Mouse (Mus musculus) lung, postnatal 0 days (tissue): ENCODE measurements at regions not wholly inside any gene's neighbourhood (a gene's known extent, or its start where the extent isn't known, plus 50 kb on each side); places are given as distances from the start of the nearest gene placed in this dataset.

ENCODE experiments used
- ATAC-seq: fragments of 200-750 bp; cut with Nextera tagmentation; 2 replicates; pipeline ENCODE4 v1.8.0; 2017; ENCODE audit warnings: moderate library complexity
- DNase-seq: peaks from one replicate; pipeline ENCODE4 v3.0.0-alpha.2; 2016; ENCODE audit warnings: low spot score
- H3K27ac ChIP-seq: fragments of 300-500 bp; sonication (generic); 2 replicates; pipeline ENCODE4 v1.5.1; 2014; ENCODE audit warnings: antibody characterized with exemption, mild to moderate bottlenecking, low read length, mixed read lengths
- H3K27me3 ChIP-seq: fragments of 300-500 bp; sonication (generic); replicated peaks from 2 replicates; pipeline ENCODE4 v1.6.1; 2014; ENCODE audit warnings: low read length, mixed read lengths; ENCODE audit not compliant: insufficient read depth
- H3K36me3 ChIP-seq: fragments of 300-500 bp; sonication (generic); 2 replicates; pipeline ENCODE4 v1.6.1; 2014; ENCODE audit warnings: low read length, mixed read lengths; ENCODE audit not compliant: insufficient read depth
- H3K4me1 ChIP-seq: fragments of 300-500 bp; sonication (generic); 2 replicates; pipeline ENCODE4 v1.6.1; 2014; ENCODE audit warnings: antibody characterized with exemption, low read depth, low read length, mixed read lengths; ENCODE audit not compliant: insufficient read depth
- H3K4me2 ChIP-seq: fragments of 300-500 bp; sonication (generic); replicated peaks from 2 replicates; pipeline ENCODE4 v1.6.1; 2014; ENCODE audit warnings: low read depth, mild to moderate bottlenecking, low read length, moderate library complexity, mixed read lengths
- H3K4me3 ChIP-seq: fragments of 300-500 bp; sonication (generic); 2 replicates; pipeline ENCODE4 v1.5.1; 2014; ENCODE audit warnings: low read depth, low read length
- H3K9ac ChIP-seq: fragments of 300-500 bp; sonication (generic); replicated peaks from 2 replicates; pipeline ENCODE4 v1.6.1; 2014; ENCODE audit warnings: low read depth, mild to moderate bottlenecking
- H3K9me3 ChIP-seq: fragments of 300-500 bp; sonication (generic); 2 replicates; pipeline ENCODE4 v1.6.1; 2016; ENCODE audit warnings: low read length, mixed read lengths
- CTCF ChIP-seq: IDR thresholded peaks from 2 replicates; pipeline ENCODE4 v1.5.1; 2016; ENCODE audit warnings: antibody characterized with exemption, mild to moderate bottlenecking
- EP300 ChIP-seq: IDR thresholded peaks from 2 replicates; pipeline ENCODE4 v1.6.1; 2016; ENCODE audit warnings: antibody characterized with exemption, mild to moderate bottlenecking, control low read depth
- WGBS: fragments of 180-500 bp; shearing (Covaris S2); extraction: QIAGEN DNeasy Blood & Tissue Kit; methylation state at CpG from one replicate; pipeline ENCODE4 v1.1.7; 2014; 5-methylcytosine and 5-hydroxymethylcytosine counted together

DNA sequence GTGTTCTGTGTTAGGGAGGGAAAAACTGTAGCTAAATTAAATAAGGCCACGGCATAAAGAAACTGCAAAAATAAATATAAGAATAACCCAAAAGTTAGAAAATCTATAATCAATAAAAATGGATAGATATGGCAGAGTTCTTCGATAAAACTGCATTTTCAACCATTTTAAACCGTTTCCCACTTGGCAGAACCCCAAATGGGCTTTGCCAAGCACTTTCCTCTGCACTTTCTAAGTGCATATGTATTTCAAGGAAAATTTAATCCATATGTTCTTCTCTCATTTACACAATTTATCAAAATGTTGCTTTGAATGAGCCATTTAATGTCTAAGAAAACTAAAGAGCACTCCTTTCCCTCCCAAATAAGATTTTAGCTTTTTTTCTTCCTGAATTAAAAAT lies 165.7 kb upstream of the Satb2 start:
- H3K27ac ChIP-seq: no peak overlapping the region
- ATAC-seq: no peak
- WGBS: 72% methylated on average over 3 of the region's 3 CpGs
- H3K9me3 ChIP-seq: no peaks in the 10 kb centered on the region
- DNase-seq: no peak
- H3K4me2 ChIP-seq: no peak overlapping the region
- no peak overlapping the region for H3K4me3 ChIP-seq
- no peak overlapping the region for H3K9ac ChIP-seq
- no peaks in the 10 kb centered on the region for H3K27me3 ChIP-seq
- H3K4me1 ChIP-seq: no peaks in the 10 kb centered on the region
- TF ChIP-seq CTCF: no peak
- H3K36me3 ChIP-seq: no peaks in the 10 kb centered on the region

GRCm38 (mm10) chr1:57155869-57156268 lies 177.4 kb upstream of the Satb2 start:
- Histone ChIP-seq H3K9me3 (no peaks in the 10 kb centered on the region), H3K27me3 (no peaks in the 10 kb centered on the region), H3K4me1 (no peaks in the 10 kb centered on the region), H3K27ac (no peak overlapping the region), H3K4me2 (no peak overlapping the region), H3K4me3 (no peak overlapping the region), H3K9ac (no peak overlapping the region), H3K36me3 (no peaks in the 10 kb centered on the region)
- TF ChIP-seq CTCF (no peak), EP300 (no peak)
- WGBS: 48% methylated on average over 7 of the region's 7 CpGs
- ATAC-seq (peak; percentile 26; the same call in 1 of the 2 replicates), DNase-seq (peak; percentile 8)

- H3K4me3 ChIP-seq: no peak overlapping the region
- no peaks in the 10 kb centered on the region for H3K4me1 ChIP-seq
- no peak overlapping the region for H3K4me2 ChIP-seq
- H3K9ac ChIP-seq: no peak overlapping the region
- DNase-seq (no peak), ATAC-seq (no peak)
- H3K36me3 ChIP-seq: no peaks in the 10 kb centered on the region
- TF ChIP-seq CTCF: no peak
- TF ChIP-seq EP300: no peak
- WGBS: 100% methylated on average over 1 of the region's 1 CpGs
- no peaks in the 10 kb centered on the region for H3K27me3 ChIP-seq
- H3K9me3 ChIP-seq: no peaks in the 10 kb centered on the region
- H3K27ac ChIP-seq: no peak overlapping the region
These were observed 186.0 kb upstream of the Satb2 start for GRCm38 (mm10) chr1:57164443-57164842.

DNA sequence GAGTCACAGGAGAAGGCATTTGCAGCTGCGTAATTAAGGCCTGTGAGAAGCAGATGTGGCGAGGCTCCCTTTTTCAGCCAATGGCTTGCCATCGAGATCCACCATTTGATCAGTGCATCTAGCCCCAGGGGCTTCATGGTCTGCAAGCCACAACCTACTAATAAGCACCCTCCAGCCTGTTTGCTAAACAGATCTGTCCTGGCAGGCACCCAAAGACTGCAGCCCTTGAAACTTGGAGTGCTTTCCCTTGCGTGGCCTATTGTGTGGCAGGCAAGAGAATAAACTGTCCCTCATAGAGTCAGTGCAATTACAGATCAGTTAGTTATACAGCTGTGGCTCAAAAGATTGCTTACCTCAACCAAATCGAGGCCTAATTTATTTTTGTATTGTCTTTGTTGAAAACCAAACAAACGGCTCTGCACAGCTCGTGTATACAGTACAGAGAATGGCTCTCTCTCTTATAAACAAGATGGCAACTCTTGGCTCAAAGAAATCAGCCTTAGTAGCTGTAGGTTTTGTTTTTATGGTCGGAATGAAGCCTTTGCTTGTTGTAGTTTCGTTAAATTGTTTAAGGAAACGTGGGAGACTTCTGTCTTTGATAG lies 195.9 kb upstream of the Satb2 start:
- no peak overlapping the region for H3K4me2 ChIP-seq
- no peaks in the 10 kb centered on the region for H3K4me1 ChIP-seq
- H3K36me3 ChIP-seq: no peaks in the 10 kb centered on the region
- WGBS: 37% methylated on average over 10 of the region's 10 CpGs
- H3K9me3 ChIP-seq: no peaks in the 10 kb centered on the region
- no peak for DNase-seq
- TF ChIP-seq CTCF (no peak), EP300 (no peak)
- ATAC-seq: no peak
- H3K27ac ChIP-seq: no peak overlapping the region
- H3K4me3 ChIP-seq: no peak overlapping the region
- H3K9ac ChIP-seq: no peak overlapping the region
- no peaks in the 10 kb centered on the region for H3K27me3 ChIP-seq

- H3K27me3 ChIP-seq: no peaks in the 10 kb centered on the region
- no peaks in the 10 kb centered on the region for H3K36me3 ChIP-seq
- WGBS: 84% methylated on average over 5 of the region's 5 CpGs
- ATAC-seq (no peak), DNase-seq (no peak)
- TF ChIP-seq CTCF: no peak
- no peak for TF ChIP-seq EP300
- H3K4me2 ChIP-seq: no peak overlapping the region
- no peaks in the 10 kb centered on the region for H3K9me3 ChIP-seq
- no peak overlapping the region for H3K4me3 ChIP-seq
- no peaks in the 10 kb centered on the region for H3K4me1 ChIP-seq
- no peak overlapping the region for H3K9ac ChIP-seq
- H3K27ac ChIP-seq: no peak overlapping the region
These were observed 188.6 kb upstream of the 1700066M21Rik start for GRCm38 (mm10) chr1:57188796-57189319.

DNA sequence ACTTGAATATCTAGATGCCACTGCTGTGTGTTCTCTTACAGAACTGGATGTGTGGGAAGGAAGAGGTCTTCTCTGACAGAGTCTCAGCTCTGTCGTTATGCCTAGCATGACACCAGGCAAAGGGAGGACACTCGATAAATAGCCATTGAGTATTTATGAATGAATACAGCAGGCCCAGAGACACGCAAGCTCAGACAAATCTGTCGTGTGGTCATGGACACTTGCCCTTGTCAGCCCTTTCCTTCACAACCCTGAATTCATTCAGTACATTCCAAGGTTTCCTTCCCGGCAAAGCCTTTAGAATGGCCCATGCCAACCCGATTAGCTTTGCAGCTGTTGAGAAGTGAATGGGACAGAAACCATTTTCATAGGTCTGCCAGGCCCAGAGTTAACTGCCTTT lies 176.1 kb upstream of the 1700066M21Rik start:
- Histone ChIP-seq H3K4me1 (no peaks in the 10 kb centered on the region), H3K27me3 (no peaks in the 10 kb centered on the region), H3K9ac (no peak overlapping the region), H3K4me2 (no peak overlapping the region), H3K9me3 (no peaks in the 10 kb centered on the region), H3K36me3 (no peaks in the 10 kb centered on the region), H3K27ac (no peak overlapping the region), H3K4me3 (no peak overlapping the region)
- TF ChIP-seq CTCF: no peak
- WGBS: 71% methylated on average over 6 of the region's 6 CpGs
- ATAC-seq: no peak
- DNase-seq: no peak

DNA sequence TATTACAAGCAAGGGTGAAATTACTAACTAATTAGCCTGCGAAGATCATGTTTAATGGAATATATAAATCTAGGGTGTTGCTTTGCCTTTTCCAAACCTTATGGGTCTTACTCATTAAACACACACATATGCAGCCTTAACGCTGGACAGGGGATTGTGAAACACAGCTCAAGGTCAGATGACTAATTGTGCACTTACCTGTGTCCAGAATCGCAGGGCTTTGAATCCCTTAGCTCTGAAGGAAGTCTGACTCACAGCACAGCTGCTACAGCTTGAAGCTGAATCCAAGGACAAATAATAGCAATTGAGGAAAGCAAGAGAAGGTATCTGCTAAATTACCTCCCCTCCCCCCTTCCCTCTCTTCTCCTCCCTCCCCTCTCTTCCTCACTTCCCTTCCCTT lies 173.1 kb upstream of the 1700066M21Rik start:
- WGBS: 40% methylated on average over 3 of the region's 3 CpGs

More for the DNA sequence above, 173.1 kb upstream of the 1700066M21Rik start:
- no peak for TF ChIP-seq EP300
- no peak for TF ChIP-seq CTCF
- Histone ChIP-seq H3K9me3 (no peaks in the 10 kb centered on the region), H3K27me3 (no peaks in the 10 kb centered on the region), H3K9ac (no peak overlapping the region), H3K36me3 (no peaks in the 10 kb centered on the region), H3K4me2 (no peak overlapping the region), H3K27ac (no peak overlapping the region), H3K4me3 (no peak overlapping the region), H3K4me1 (no peaks in the 10 kb centered on the region)
- ATAC-seq: peak; percentile 37; the same call in 1 of the 2 replicates
- DNase-seq: peak; percentile 24
